Mouse (Mus musculus) limb, embryonic 13.5 days (tissue): ENCODE measurements around the gene Sdc3. TPM values are rescaled to one million over a fixed set of nuclear protein-coding genes. Genes with fewer than 3 reads are reported as not detected.

Experiments
- ATAC-seq: fragments of 200-750 bp; cut with Nextera tagmentation; 2 replicates; pipeline ENCODE4 v1.8.0; 2017; ENCODE audit warnings: low read depth, moderate number of reproducible peaks, moderate TSS enrichment; ENCODE audit not compliant: low FRiP score
- H3K27ac ChIP-seq: fragments of 300-500 bp; sonication (generic); 2 replicates; pipeline ENCODE4 v1.5.1; 2015; ENCODE audit warnings: inconsistent platforms, mild to moderate bottlenecking, moderate library complexity
- H3K27me3 ChIP-seq: fragments of 300-500 bp; sonication (generic); 2 replicates; pipeline ENCODE4 v1.6.1; 2015; ENCODE audit warnings: mild to moderate bottlenecking, inconsistent platforms
- H3K36me3 ChIP-seq: fragments of 300-500 bp; sonication (generic); 2 replicates; pipeline ENCODE4 v1.6.1; 2015; ENCODE audit warnings: inconsistent platforms, mild to moderate bottlenecking, moderate library complexity
- H3K4me1 ChIP-seq: fragments of 300-500 bp; sonication (generic); 2 replicates; pipeline ENCODE4 v1.6.1; 2015; ENCODE audit warnings: inconsistent platforms
- H3K4me2 ChIP-seq: fragments of 300-500 bp; sonication (generic); replicated peaks from 2 replicates; pipeline ENCODE4 v1.6.1; 2015; ENCODE audit warnings: inconsistent platforms, mild to moderate bottlenecking, moderate library complexity
- H3K4me3 ChIP-seq: fragments of 300-500 bp; sonication (generic); 2 replicates; pipeline ENCODE4 v1.5.1; 2015; ENCODE audit warnings: moderate library complexity, mild to moderate bottlenecking, inconsistent platforms
- H3K9ac ChIP-seq: fragments of 300-500 bp; sonication (generic); 2 replicates; pipeline ENCODE4 v1.6.1; 2015; ENCODE audit warnings: mild to moderate bottlenecking, inconsistent platforms
- H3K9me3 ChIP-seq: fragments of 300-500 bp; sonication (generic); 2 replicates; pipeline ENCODE4 v1.6.1; 2016; ENCODE audit warnings: inconsistent platforms
- WGBS: fragments of 180-500 bp; shearing (Covaris S2); methylation state at CpG from one replicate; pipeline ENCODE4 v1.1.7; 2015; 5-methylcytosine and 5-hydroxymethylcytosine counted together
- polyA plus RNA-seq: library from polyadenylated mRNA; unstranded; fragments of >200 nt; fragmentation: Nextera tagmentation; extraction: Ambion mirVana; gene quantifications from 2 replicates; pipeline ENCODE4 v1.2.1, GENCODE M21; 2015

Sdc3 gene
- 38.6 and 42.6 TPM in 2 replicates for polyA plus RNA-seq

DNA sequence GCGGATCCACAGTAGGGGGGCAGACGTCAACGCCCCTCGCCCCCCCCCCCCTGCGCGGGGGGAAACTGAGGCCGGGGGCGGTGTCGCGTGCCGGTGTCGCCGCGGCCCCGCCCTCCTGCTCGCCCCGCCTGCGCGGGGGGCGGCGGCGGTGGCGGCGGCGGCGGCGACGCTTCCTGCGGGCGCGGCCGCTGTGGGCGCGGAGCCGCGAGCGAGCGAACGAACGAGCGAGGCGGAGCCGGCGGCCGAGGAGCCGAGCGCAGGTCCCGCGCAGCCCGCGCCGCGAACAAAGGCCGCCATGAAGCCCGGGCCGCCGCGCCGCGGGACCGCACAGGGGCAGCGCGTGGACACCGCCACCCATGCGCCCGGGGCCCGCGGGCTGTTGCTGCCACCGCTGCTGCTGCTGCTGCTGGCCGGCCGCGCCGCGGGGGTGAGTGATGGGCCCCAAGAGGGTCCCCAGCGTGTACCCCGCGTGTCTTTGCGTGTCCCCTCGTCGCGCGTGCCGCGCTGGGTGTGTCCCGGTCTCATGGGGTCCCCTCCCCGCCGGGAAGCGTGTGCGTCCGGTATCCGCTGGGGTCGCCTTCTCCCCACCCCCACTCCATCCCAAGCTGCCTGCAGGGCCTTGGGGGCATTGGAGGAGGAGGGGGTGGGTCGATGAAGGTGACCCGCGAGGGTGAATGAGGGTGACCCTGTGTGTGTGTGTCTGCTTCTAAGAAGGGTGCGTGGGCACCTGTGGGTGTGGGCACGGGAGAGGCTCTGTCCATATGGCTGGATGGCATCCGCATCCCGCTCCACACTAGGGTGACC lies at the start of gene Sdc3:
Sdc3 (plus strand) TSS at position 162 of the 804 bp plus-strand sequence.
- no peaks in the 10 kb centered on the region for H3K36me3 ChIP-seq
- peak; percentile 10; the same call in 1 of the 2 replicates for ATAC-seq
- 2% methylated on average over 60 of the region's 99 CpGs for WGBS
- no peaks in the 10 kb centered on the region for H3K9me3 ChIP-seq
- peak within 1 kb of the TSS; percentile 96 for H3K4me2 ChIP-seq
- H3K27me3 ChIP-seq, result no peaks in the 10 kb centered on the region
- peaks cover 45% of the 10 kb centered on the region for H3K4me1 ChIP-seq
- peak within 1 kb of the TSS; percentile 91 for H3K4me3 ChIP-seq
- 0 out of 2 replicates have a peak within 1 kb of the TSS, but pooled peaks have one; percentile 49 for H3K27ac ChIP-seq
- peak within 1 kb of the TSS; percentile 97 for H3K9ac ChIP-seq

DNA sequence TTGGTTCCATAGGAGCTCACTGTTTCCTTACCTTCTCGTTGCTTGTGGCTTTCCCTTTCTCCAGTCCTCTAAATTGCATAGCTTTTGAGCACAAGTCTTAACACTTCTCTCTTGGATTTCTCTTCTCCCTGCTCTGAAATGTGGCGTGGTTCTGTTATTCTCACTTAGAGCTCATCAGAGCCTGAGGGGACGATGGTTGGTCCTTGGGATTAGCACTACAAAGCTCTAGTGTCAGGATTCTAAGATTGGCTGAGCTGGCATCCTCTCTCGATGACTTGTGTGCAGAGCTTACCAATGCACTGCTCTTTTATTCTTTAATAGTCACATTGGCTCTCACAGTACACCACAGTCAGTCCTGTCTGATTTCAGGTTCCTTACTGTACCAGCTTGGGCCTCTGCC lies 48.3 kb upstream of the Sdc3 start:
- Histone ChIP-seq H3K9me3 (no peaks in the 10 kb centered on the region), H3K27ac (no peak overlapping the region), H3K4me1 (no peaks in the 10 kb centered on the region), H3K4me2 (no peak overlapping the region), H3K4me3 (no peak overlapping the region), H3K36me3 (peaks cover 87% of the 10 kb centered on the region), H3K27me3 (no peaks in the 10 kb centered on the region), H3K9ac (no peak overlapping the region)
- 77% methylated on average over 4 of the region's 4 CpGs for WGBS
- no peak for ATAC-seq

DNA sequence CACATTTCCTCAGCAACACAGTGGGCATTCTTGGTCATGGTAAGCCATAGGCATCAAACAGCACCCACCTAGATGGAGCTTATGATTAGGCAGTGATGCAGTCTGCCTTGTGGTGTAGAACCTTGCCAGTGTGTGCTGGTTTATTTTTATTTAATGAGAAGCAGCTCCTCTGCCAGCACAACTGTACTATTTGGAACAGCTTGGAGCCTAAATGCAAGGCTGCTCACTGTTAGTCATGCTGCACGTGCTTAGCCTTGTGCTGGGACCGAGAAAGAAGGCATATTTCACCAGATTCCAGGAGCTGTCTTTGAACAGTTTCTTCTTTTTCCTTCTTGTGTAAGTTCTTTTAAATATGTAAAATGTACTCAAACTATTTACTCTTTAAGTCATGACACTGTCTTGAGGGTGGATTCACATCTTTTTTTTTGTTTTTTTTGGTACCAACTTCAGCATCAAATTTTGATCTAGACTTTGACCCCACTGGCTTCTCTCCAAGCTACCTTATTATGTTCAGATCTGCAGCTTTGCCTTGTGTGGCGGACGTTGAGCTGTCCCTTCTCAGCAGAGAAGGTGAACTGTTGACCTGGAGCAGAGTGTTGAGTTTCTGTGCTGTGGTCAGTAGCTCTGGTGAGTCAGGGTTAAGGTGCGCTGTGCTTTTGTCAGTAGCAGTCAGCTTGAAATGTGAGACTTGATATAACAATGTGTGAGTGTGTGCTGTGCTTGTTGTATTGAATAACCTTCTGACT lies 46.6 kb upstream of the Sdc3 start:
- Histone ChIP-seq H3K4me1 (no peaks in the 10 kb centered on the region), H3K27ac (no peak overlapping the region), H3K9me3 (no peaks in the 10 kb centered on the region), H3K4me3 (no peak overlapping the region), H3K27me3 (no peaks in the 10 kb centered on the region), H3K9ac (no peak overlapping the region), H3K4me2 (no peak overlapping the region), H3K36me3 (peaks cover 100% of the 10 kb centered on the region)
- whole genome bisulfite sequencing, result 81% methylated on average over 5 of the region's 5 CpGs
- no peak for ATAC-seq

DNA sequence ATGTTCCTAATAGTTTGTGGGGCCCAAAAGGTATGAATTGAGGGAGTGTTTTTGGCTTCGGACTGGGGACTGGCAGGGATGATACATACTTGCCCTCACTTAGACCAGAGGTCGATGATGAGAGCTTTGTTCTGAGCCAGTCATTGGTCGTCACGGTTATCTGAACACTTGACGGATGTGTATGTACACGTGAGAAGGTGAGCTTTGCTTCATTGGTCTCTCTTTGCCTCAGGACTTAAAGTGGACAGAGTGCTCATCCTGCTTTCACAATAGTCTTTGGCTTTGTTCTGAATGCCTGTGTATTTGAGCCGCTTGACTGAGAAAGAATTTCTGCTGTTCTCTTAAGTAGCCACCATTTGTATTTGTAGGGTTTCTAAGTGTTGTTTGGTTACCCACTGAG lies 42.8 kb upstream of the Sdc3 start:
- Histone ChIP-seq H3K9ac (no peak overlapping the region), H3K4me1 (0 out of 2 replicates have a peak, but pooled peaks cover 11% of the 10 kb centered on the region), H3K4me2 (no peak overlapping the region), H3K27ac (no peak overlapping the region), H3K4me3 (no peak overlapping the region), H3K27me3 (no peaks in the 10 kb centered on the region), H3K36me3 (peaks cover 99% of the 10 kb centered on the region), H3K9me3 (no peaks in the 10 kb centered on the region)
- 92% methylated on average over 7 of the region's 7 CpGs for WGBS
- ATAC-seq, result no peak

DNA sequence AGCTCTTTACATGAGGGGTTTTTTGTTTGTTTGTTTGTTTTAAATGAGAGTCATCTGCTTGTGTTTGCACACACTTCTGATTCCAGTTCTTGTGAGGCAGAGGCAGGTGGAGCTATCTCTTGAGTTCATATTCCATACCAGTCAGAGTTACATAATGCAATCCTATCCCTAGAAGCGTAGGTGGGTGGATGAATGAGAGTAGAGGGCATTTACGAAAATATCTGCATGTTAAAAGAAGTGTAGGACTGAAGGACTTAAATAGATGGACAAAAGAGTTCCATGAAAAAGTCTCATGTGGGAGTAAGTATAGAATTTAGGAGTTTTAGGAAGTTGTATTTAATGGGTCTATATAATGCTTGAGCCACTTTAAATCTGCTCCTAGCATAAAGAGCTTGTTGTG lies 40.4 kb upstream of the Sdc3 start:
- H3K4me2 ChIP-seq, result no peak overlapping the region
- 92% methylated on average over 2 of the region's 2 CpGs for WGBS
- H3K36me3 ChIP-seq, result peaks cover 92% of the 10 kb centered on the region
- no peak overlapping the region for H3K27ac ChIP-seq
- no peak for ATAC-seq
- H3K9me3 ChIP-seq, result no peaks in the 10 kb centered on the region
- H3K4me3 ChIP-seq, result no peak overlapping the region
- no peaks in the 10 kb centered on the region for H3K27me3 ChIP-seq
- H3K4me1 ChIP-seq, result 0 out of 2 replicates have a peak, but pooled peaks cover 11% of the 10 kb centered on the region
- no peak overlapping the region for H3K9ac ChIP-seq

DNA sequence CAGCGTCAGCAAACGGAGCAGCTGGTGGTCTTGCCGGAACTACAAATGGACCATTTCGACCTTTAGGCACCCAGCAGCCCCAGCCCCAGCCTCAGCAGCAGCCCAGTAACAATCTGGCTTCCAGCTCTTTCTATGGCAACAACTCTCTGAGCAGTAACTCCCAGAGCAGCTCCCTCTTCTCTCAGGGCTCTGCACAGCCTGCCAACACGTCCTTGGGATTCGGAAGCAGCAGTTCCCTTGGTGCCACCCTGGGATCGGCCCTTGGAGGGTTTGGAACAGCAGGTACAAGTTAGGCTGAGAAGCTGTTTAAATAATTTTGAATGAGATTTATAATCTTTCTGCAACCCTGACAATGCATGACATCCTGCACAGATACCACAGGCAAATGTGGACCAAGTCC lies 39.7 kb upstream of the Sdc3 start:
- ATAC-seq, result no peak

DNA sequence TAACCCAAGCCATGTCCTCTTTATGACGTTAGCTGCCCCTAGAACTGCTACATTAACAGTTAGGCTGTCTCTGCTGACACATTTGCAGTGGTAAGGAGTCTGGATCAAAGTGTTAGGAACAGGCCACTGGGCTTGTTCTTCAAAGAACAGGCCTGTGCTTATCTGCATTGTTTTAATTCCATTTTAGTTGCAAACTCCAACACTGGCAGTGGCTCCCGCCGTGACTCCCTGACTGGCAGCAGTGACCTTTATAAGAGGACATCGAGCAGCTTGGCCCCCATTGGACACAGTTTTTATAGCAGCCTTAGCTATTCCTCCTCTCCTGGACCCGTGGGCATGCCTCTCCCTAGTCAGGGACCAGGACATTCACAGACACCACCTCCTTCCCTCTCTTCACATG lies 38.6 kb upstream of the Sdc3 start:
- Histone ChIP-seq H3K9ac (no peak overlapping the region), H3K36me3 (peaks cover 92% of the 10 kb centered on the region), H3K27me3 (no peaks in the 10 kb centered on the region), H3K4me2 (no peak overlapping the region), H3K4me3 (no peak overlapping the region), H3K4me1 (0 out of 2 replicates have a peak, but pooled peaks cover 11% of the 10 kb centered on the region), H3K27ac (no peak overlapping the region), H3K9me3 (no peaks in the 10 kb centered on the region)
- 65% methylated on average over 5 of the region's 5 CpGs for WGBS
- no peak for ATAC-seq

More for the DNA sequence above, 39.7 kb upstream of the Sdc3 start:
- Histone ChIP-seq H3K36me3 (peaks cover 92% of the 10 kb centered on the region), H3K4me2 (no peak overlapping the region), H3K4me3 (no peak overlapping the region), H3K4me1 (0 out of 2 replicates have a peak, but pooled peaks cover 11% of the 10 kb centered on the region), H3K27me3 (no peaks in the 10 kb centered on the region), H3K27ac (no peak overlapping the region), H3K9me3 (no peaks in the 10 kb centered on the region), H3K9ac (no peak overlapping the region)
- 74% methylated on average over 7 of the region's 7 CpGs for WGBS

DNA sequence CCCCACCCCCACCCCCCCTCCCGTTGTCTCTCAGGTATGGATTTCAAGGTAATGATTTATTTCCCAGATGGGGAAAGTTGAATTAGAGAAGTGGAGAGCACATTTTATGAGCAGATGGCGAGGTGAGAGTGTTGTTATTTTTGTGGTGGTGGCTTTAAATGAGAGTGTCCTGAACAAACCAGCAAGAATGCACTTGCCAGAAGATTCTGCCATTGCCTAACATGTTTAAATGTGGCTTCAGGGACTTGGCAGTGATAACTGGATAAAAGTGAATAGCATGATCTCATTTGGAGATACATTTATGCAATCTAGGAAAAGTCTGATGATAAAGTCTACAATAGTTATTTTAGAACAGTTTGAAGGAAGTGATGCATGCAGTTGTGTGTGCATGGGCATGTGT lies 37.6 kb upstream of the Sdc3 start:
- 0 out of 2 replicates have a peak, but pooled peaks cover 11% of the 10 kb centered on the region for H3K4me1 ChIP-seq
- WGBS, result 37% methylated on average over 2 of the region's 2 CpGs
- ATAC-seq, result no peak
- no peak overlapping the region for H3K4me3 ChIP-seq
- H3K27me3 ChIP-seq, result no peaks in the 10 kb centered on the region
- H3K36me3 ChIP-seq, result peaks cover 92% of the 10 kb centered on the region
- no peak overlapping the region for H3K4me2 ChIP-seq
- no peak overlapping the region for H3K27ac ChIP-seq
- no peak overlapping the region for H3K9ac ChIP-seq
- H3K9me3 ChIP-seq, result no peaks in the 10 kb centered on the region

DNA sequence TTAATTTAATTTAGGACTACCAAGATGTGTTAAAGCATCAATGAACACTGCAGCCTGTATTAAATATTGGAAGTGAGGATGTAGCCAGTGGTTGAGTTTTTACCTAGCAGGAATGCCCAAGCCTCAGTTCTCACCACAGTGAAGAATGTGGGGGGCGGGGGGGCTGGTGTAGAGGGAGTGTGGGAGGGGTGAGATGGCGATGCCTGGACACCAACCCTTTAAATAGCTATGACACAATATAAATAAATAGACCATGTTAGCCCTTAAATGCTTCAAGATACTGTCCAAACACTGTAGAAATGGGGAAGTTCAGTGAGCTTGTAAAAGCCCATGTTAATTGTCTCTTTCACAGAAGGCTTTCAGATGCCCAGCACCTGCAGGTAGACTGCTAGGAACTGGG lies 32.5 kb upstream of the Sdc3 start:
- 88% methylated on average over 2 of the region's 2 CpGs for WGBS
- H3K4me2 ChIP-seq, result no peak overlapping the region
- no peak for ATAC-seq

DNA sequence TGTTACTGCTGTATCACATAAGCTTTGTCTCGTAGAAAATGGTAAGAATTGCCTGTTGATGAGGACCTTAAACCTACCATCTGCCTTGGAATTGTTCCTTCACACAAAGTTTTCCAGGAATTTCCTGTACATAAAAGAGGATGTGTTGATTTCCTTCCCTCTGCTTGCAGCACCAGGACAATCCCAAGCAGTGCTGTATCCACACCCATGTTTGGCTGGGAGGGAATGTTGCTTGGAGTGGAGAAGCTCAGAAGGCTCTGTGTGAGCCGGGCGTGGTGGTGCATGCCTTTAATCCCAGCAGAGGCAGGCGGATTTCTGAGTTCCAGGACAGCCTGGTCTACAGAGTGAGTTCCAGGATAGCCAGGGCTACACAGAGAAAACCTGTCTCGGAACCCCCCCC lies 30.5 kb upstream of the Sdc3 start:
- ATAC-seq, result no peak
- Histone ChIP-seq H3K27me3 (no peaks in the 10 kb centered on the region), H3K9ac (no peak overlapping the region), H3K4me1 (no peaks in the 10 kb centered on the region), H3K4me2 (no peak overlapping the region), H3K4me3 (no peak overlapping the region), H3K27ac (no peak overlapping the region), H3K9me3 (no peaks in the 10 kb centered on the region), H3K36me3 (peaks cover 95% of the 10 kb centered on the region)
- WGBS, result 87% methylated on average over 5 of the region's 5 CpGs

More for the DNA sequence above, 32.5 kb upstream of the Sdc3 start:
- Histone ChIP-seq H3K27me3 (no peaks in the 10 kb centered on the region), H3K9ac (no peak overlapping the region), H3K4me1 (no peaks in the 10 kb centered on the region), H3K9me3 (no peaks in the 10 kb centered on the region), H3K4me3 (no peak overlapping the region), H3K27ac (no peak overlapping the region), H3K36me3 (peaks cover 91% of the 10 kb centered on the region)

DNA sequence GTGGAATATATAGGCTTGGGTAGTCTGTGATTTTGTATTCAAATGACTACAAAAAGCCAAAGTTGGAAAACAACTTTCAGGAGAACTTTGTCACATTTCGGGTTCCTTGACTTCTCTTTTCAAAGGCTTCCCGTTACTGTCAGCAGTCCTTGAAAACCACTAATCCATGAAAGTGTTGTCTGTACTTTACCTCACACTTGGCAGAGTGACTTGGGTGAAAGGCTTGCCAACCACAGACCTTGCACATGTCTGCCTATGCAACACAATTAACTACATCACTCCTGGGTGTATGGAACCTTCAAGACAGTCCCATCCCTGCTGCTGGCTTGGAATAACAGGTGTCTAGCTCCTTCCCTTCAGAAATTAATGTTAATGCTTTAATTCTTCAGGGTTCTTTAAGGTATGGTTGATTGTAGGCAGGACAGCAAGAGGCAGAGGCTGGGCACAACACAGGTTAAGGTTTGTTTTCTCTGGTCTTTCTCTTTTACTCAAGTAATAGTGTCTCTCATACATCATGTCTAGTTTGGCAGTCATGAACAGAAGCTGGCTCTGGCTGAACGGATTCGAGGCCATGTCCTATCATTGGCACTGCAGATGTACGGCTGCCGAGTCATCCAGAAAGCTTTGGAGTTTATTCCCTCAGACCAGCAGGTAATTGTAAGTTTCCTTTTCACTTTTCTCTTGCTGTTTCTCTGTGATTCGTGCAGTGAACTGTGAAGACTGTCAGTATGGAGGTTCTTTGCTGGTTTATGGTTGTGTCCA lies 26.8 kb upstream of the Sdc3 start:
- no peak for ATAC-seq

DNA sequence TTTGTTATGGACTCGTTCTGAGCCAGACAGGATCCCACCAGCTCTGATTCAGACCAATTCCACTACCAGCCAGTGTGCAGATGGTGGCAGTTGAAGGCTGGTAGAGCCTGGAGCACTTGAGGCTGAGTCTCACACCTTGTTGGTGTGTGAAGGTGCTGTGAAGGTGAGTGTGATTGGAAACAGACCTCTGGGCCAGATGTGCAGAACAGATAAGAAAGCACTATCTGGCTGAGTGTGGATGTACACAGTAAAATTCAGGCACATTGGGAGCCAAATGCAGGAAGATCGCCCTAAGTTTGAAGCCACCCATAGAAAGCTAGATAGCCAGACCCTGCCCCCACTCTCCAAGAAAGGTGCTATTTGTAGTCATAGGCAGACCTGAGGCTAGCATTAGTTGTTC lies 25.9 kb upstream of the Sdc3 start:
- Histone ChIP-seq H3K9ac (no peak overlapping the region), H3K4me1 (no peaks in the 10 kb centered on the region), H3K4me3 (no peak overlapping the region), H3K9me3 (no peaks in the 10 kb centered on the region), H3K4me2 (no peak overlapping the region), H3K27ac (no peak overlapping the region), H3K36me3 (peaks cover 95% of the 10 kb centered on the region), H3K27me3 (no peaks in the 10 kb centered on the region)
- no peak for ATAC-seq
- WGBS, result 91% methylated on average over 2 of the region's 2 CpGs

More for the DNA sequence above, 26.8 kb upstream of the Sdc3 start:
- no peak overlapping the region for H3K4me2 ChIP-seq
- 93% methylated on average over 7 of the region's 7 CpGs for WGBS
- H3K4me1 ChIP-seq, result no peaks in the 10 kb centered on the region
- H3K27me3 ChIP-seq, result no peaks in the 10 kb centered on the region
- H3K36me3 ChIP-seq, result peaks cover 95% of the 10 kb centered on the region
- no peak overlapping the region for H3K27ac ChIP-seq
- no peaks in the 10 kb centered on the region for H3K9me3 ChIP-seq
- H3K9ac ChIP-seq, result no peak overlapping the region
- H3K4me3 ChIP-seq, result no peak overlapping the region
